Mouse (Mus musculus) lung, postnatal 10 days (tissue): Measurements from ENCODE around the gene Hcar2.

Source experiments
- DNase-seq: peaks from one replicate; pipeline ENCODE4 v3.0.0; 2021

Hcar2 gene

DNA sequence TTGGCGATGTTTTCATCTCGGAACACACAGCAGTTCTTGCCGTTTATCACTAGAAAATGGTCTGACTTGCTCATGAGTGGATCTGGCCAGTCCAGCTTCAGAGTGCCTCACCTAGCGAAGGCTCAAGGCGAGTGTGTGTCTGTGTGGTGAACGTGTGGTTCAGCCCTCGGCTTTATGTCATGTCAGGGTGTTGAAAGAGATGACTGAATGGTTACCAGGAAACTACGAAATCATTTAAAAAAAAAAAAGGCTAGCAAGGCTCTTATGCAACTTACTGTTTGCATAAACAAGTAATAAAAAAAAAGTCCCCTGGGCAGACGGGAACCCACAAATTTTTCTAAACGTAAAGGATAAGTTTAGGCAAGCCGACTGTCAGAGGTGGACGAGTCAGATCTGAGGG lies at the start of gene Hcar2:
Hcar2 (minus strand) TSS at position 135 of the 400 bp plus-strand sequence.
- DNase-seq = no peak

DNA sequence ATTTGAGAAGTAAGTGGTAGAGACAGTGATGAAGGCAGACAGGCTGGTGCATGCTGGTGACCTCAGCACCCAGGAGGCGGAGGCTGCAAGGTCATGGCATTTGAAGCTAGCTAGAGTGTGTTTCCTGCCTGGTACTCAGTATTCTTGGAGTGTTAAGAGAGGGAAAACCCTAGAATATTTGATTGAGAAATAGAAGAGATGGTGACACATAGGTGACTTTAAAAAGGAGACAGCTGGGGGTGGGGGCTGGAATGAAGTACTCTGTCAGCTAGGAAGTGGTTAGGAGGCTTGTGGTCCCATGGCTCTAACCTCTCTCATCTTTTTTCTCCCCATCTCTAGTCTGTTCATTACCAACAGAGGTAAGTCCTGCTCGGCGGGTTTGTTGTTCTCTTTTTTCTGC lies 49.6 kb upstream of the Hcar2 start:
- DNase-seq = no peak

DNA sequence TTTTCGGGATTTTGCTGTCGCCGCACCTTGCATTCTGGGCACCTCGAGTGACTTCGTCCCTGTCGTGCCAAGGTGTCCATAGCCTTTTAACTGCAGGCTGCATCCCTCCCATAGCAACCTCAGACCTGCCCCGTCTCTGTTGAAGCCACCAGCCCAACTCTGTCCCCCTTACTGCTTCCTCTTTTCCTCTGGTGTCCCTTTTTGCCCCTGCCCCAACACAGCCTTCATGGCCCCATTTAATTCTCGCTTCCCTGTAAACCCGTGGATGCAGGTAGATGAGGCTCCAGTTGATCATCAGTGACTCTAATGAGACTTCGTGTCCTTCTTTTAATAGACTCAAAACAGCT lies 42.3 kb upstream of the Hcar2 start:
- no peak for DNase-seq

DNA sequence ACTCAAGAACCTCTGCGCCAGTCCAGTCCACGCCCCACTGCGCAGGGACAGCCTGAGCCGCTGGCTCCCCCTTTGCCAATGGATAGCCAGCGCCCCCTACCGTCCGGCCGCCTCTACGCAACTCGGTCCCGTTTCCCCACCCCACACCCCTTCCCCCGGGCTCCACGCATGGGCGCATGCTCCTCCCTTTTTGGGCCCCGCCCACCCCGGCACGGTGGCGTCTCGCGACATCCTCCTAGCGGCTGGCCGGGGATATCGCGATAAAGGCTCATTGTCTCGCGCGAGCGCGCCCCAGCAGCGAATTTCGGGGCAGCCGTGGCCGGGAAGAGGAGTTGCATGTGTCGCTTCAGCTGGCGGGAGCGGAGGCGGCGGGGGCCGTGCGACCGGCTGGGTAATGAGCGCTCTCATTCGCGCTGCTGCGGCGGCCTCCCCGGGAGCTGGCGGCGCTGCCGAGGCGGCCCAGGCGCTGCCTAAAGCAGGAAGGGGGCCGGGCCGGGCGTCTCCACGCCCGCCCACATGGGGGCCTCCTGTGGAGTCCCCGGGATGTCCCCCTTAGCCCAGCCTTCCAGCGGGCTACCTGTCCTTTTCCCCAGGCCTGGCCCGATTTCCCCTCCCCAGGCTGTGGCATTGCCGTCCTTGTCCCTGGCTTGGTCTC lies 41.8 kb upstream of the Hcar2 start, which contains the start of gene Denr:
Denr (plus strand) TSS at position 200 of the 655 bp plus-strand sequence.
- DNase-seq = peak; percentile 99

DNA sequence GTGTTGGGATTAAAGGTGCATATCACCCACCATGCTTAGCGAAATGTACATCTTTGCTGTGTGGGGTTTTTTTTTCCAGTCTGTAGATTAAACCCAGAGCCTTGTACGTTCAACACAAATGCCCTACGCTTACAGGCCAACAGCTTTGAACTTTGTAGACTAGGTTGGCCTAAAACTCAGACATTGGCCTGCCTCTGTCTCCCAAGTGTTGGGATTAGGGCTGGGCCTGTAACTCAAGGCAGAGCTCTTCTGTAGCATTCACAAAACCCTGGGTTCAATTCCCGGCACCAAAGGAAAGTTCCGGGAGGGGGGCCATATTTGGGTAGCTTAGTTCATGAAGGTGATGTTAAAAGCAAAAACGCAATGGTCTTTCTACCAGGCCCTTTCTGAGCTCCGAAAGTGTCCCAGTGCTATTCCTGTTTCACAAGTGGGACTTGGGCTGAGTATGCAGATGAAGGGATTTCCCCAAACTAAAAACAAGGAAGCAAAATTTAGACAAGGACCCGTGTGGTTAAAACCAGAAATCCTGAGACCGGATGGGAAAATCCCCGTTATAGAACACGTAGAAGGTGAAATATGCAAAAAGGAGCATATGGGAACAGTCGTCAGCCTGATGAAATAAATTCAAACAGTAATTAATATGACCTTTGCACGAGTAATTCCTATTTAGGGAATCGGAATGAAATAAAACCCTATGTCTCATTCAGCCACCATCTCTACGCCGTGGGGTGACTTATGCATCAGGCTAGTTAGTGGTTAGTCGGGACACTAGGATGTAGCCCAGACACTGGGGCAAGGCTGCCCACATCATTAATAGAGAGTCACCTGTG lies 41.1 kb upstream of the Hcar2 start:
- DNase-seq = no peak

DNA sequence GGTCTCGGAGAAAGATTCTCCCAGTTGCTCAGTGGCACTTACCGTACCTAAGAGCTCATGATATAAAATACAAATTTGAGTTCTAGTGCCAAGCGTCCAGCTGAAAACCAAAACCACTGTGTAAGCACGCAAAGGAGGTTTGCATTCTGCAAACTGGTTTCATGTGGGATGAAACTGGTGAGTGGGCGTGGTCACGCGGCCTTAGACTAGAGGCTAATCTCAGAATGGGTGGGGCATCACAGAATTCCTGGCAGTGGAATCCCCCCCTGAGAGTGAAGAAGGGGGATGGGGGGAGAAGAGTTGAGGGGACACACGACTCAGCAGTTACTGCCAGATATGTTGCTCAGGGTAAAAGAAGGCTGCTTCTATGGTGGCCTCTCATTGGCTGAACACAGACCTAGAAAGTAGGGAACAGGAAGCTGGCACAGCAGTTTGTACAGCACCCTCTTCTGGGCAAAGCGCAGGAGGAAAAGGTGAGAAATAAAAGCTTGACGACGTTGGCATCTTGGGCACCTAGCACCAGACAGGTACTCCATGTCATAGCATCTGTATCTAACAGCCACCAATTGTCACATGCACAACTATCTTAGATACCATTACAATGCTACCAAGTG lies 38.9 kb upstream of the Hcar2 start:
- DNase-seq = peak; percentile 21

DNA sequence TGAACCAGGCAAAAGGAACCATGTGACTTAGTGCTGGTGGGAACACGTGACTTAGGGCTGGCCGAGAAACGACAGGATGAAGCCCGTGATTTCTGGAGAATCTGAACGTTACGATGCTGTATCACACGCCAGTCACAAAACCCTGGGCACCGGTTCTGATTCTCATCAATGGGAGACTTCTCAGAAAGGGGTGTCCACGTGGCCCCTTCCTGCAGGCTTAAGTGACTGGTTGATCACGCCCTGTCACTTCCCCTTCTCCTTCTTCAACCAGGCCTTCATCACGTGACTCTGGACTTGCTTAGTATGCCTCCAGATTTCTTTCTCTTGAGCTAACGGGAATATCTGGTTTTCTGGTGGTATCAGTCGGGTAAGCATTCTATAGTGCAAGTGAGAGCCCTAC lies 32.1 kb upstream of the Hcar2 start:
- DNase-seq = no peak

DNA sequence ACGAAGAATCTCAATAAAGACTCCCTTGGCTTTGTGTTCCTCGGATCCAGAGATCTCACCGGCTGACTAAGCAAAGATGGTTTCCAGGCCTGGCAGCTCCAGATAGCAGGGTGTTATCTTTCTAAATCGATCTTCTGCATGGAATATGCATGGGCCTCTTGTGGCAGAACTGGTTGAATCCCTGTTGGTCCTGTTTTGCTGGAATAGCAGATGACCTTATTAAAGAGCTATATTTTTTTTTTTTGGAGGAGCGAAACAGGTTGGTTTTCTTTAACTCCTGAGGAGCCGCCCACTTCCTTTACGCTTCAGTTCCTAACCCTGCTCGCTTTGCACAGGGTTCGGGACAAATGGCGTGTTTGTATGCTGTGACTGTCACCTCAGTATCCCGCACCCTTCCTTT lies 31.1 kb upstream of the Hcar2 start:
- no peak for DNase-seq

DNA sequence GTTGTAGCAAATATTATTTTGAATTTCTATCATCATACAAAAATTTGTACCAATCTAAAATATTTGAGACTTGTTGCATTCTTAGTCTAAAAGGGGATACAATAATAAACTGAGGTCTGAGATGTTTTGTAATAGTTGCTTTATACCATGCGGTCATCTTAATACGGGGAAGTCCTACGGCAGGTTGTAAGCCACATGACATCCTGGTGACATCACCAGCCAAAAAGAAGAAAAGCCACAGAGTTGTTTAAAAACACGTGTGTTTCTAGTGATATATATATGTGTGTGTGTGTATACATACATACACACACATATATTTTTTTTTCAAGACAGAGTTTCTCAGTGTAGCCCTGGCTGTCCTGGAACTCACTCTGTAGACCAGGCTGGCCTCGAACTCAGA lies 28.2 kb upstream of the Hcar2 start:
- DNase-seq = no peak

DNA sequence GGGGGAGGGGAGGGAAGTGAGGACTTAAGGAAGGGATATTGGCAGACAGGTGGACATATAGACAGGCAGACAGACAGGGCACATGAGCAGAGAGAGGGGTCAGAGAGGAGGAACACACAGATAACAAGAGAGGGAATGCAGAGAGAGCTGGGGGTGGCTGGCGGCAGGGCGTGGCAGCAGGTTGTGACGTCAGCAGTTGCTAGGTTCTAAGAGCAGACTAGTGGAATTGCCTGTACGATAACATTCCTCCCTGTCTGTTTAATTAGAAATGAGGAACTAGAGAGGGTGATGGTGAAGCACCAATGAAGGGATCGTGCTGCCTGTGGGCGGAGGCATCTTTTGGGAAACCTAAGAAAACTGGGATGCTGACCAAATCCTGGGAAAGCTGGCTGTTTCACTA lies 26.4 kb upstream of the Hcar2 start:
- peak; percentile 55 for DNase-seq

DNA sequence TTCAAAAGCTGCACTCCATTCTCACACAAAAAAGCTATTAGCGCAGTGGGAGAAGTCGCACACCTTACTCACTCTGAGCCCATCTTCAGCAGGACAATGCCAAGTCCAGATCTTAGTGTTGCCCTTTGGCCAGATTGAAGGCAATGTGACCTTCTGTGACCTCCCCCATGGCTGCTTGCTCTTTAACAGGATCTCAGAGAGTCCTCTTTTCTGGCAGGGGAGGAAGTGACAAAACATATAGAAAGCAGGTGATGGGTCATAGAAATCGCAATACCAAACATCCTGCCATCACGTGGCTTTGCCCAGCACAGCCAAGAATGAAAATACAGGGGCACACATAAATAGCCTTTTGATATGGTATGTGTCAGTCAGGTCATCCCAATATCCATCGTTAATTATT lies 25.7 kb upstream of the Hcar2 start:
- DNase-seq = no peak

DNA sequence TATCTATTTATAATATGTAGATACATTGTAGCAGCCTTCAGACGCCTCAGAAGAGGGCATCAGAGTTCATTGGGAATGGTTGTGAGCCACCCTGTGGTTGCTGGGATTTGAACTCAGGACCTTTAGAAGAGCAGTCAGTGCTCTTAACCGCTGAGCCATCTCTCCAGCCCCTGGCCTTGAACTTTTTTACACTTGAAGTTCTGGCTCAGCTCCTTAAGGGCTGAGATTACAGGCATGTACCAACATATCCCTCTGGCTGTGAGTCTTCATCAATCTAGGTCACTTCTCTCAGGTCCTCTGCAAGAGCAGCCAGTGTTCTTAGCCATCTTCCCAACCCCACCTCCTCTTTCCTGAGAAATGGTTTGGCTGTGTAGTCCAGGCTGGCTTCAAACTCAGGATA lies 25.0 kb upstream of the Hcar2 start:
- DNase-seq = no peak

DNA sequence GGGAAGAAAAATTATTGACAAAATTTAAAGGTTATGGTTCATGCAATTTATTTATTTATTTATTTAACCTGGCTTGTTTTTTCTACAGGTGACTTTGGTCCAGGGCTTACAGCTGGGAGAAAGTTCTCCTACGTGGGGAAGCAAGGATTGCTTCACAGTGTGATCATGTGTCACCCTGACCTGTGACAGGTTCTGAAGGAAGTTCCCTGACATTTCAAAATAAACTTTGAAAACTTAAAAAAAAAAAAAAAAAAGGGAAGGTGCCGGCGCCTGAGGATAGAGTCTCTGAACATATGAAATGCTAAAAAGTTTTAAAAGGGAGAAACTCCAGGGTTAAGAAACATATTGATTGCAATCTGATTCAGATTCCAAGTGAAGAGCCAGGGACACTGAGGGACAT lies 21.1 kb upstream of the Hcar2 start:
- no peak for DNase-seq

DNA sequence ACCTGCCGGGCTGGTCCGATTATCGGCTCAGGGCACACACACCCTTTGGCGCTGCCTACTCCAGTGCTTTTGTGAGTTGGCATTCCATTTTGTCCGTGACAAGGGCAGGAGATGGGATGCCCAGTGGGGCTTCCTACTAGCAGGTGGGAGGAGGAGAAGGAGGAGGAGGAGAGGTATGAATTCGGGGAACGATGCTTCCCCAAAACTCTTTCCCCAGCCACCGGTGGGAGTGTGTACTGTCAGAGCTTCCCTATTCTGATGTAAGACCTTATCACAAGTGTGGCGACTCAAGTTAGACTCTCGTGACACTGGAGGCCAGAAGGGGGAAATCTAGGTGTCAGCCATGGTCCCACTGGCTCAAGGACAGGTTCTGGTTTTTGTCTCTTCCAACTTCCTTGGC lies 19.0 kb upstream of the Hcar2 start:
- no peak for DNase-seq

DNA sequence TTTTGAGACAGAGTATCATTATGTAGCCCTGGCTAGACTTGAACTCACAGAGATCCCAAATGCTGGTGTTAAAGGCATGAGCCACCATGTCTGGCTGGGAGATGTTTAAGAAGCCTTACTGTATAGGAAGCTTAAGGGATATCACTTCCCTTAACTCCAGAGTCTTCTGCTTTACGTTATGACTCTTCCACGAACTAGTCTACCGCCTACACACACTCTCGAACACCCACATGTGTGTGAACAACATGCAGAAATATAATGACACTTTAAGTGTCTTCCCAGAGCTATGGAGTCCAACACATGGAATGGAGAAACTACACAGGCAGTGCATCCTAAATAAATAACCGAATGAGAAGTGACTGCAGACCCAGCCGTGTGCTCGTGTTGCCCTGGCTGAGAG lies 18.6 kb upstream of the Hcar2 start:
- DNase-seq = no peak

DNA sequence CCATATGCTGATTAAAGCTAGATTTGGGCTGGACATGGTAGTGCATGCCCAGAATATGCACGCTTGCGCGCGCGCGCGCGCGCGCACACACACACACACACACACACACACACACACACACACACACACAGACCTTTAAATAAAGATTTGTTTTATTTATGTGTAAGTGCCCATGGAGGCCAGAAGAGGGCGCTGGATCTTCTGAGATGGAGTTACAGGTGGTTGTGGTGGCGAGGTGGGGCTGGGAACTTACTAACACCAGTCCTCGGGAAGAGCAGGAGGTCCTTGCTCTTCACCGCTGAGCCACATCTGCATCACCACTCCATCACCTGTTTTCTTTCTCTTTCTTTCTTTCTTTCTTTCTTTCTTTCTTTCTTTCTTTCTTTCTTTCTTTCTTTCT lies 15.5 kb upstream of the Hcar2 start:
- DNase-seq = no peak

DNA sequence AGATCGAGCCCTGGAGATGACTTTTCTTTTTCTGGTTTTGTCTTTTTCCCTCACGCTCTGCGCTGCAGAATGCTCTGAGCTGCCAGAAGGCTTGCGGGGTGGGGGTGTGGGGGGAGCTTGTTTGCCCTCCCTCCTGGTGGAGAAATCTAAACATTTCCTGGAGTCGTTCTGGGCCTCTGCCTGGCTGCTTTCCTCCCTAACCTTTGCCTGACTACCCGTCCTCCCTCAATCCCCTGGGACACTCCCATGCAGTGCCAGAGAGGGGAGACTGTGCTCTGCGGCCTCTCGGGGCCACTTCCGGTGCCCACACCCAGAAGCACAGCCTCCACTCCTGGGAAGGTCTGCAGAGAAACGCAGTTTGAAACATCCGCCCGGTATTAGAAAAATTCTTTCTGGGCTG lies 14.6 kb upstream of the Hcar2 start, which contains the start of gene Hcar1:
Hcar1 (minus strand) TSS at position 93 of the 400 bp plus-strand sequence.
- DNase-seq = peak; percentile 54

DNA sequence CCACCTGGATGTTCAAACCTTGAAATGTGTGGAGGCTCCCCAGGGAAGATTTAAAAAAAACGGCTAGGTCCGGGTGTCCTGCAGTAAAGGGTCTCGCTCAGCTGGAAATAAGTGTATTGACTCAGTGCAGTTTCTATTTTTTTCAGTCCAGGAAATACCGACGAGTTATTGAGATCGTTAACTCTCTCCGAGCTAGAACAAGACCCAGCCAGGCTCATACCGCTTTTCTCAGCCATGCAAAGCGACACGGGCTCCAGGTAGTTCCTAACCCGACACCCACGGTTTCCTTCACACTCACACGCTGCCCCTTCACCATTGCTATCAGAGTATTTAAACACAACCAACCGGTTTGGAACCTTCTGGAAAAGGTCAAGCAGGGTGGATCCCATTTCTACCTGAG lies 12.8 kb upstream of the Hcar2 start:
- DNase-seq = no peak

DNA sequence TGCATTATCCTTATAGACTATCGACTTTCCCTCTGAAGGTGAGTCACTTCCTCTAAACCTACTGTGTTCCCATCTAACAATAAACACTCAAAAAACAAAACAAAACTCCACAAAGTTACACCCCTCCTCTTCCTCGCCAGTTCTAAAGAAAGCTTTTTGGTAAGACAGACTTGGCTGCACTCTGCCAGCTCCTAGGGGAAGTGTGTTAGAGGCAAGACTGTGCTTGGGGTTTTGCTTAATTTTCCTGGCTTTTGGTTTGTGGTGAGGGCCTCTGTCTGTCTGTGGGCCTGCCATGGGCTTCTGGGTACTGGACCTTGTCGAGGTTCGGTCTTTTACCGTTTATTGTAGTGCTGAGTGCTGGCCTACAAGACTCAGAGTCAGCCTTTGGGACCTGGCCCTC lies 8.9 kb upstream of the Hcar2 start:
- no peak for DNase-seq

DNA sequence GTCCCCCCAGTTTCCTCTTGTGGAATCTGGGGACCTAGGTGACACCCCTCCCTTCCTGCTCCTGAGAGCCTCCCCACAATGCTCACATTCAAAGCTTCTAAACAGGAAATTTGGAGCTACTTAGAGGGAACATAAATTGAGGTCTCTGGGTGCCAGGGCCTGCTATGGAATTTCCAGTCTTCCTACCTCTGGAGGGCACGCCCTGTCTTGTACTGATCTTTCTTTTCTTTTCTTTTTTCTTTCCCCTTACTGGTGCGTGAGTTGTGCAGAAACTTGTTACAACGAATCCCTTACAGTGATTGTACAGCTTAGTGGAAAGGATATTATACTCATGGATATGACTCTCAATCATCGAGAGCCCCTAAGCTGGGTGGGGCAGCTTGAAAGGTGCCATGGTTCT lies 4.3 kb upstream of the Hcar2 start:
- no peak for DNase-seq

DNA sequence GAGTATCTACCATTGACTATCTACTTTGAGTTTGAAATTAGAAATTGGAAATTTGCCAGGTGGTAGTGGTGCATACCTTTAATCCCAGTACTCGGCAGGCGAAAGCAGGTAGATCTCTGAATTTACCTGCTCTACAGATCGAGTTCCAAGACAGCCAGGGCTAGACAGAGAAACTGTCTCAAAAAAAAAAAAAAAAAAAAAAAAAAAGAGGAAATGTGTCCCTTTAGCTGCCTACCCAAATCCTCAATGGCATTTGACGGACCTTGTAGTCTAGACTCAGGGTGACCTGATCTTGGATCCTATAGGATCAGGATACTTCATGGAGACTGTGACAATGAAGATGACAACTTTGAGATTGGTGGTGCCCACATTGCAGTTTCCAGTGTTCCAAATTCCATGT lies 1.2 kb upstream of the Hcar2 start:
- DNase-seq = no peak

DNA sequence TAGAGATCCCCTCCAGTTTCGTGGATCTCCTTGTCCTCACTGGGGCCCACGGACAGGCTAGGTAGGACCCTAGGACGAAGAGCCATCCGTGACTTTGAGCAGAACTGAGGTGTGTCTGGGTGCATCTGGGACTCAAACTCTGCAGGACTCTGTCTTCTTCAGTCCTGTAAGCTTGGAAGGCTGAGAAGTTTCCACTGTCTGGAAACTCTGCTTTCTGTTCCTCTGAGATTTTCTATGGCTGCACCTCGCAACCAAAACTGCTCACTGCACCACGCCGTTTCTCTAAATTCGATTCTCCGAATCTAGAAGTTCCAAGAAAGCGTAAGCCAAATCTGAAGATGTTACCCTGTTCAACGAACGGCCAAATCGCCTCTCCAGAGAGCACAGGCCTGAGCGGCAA lies 1.4 kb downstream of the Hcar2 start:
- DNase-seq = no peak

DNA sequence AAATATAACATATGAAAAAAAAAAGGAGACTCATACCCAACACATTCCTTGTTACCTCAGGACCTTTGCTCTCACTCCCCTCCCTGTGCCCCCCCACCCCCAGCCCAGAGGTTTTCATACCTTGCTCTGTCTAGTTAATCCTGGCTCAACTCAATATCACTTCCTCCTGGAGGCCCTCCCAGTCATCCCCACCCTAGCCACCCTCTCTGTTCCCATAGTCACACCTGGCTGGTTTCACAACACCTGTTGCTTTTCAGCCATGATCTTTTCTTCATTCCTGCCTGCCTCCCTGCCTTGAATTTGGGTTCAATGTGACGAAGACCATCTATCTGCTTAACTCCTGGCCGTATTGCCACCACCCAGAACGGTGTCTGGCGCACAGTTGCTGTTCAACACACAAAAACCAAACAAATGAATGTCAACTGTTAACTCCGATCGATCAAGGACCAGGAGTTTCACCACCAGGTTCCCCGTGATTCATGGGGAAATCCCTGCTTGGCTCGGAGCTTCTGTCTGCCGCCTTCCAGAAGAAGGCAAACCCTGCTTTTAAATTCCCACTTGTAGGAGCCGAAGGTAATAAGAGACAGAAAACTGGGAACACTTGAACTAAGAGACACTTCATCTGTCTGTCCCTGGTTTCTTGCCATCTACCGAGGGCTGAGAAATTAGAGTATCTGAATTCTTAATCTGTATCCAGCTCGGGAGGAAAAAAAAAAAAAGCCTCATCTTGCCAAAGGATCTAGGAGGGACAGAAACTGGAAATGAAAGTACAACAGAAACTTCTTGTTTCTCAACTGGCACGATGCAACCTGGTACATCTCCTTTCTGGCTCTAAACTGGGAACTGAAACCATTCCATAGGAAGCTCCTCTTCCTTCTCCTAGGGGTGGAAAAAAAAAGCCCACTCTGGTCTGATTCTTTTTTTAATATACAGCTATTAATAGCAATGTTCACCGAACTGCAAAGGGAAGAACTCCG lies 2.6 kb downstream of the Hcar2 start:
- no peak for DNase-seq
